Mouse (Mus musculus) adrenal gland, adult 18-20 months (tissue): ENCODE data around the gene Numa1. TPM values are rescaled to one million over a fixed set of nuclear protein-coding genes. Genes with fewer than 3 reads are reported as not detected.
"Not testable (repeated sequence)": the region's sequence is repeated elsewhere in the genome, so short reads cannot be mapped to it uniquely, and the experiment has no call there.

Experiments used
- DNase-seq, 2 experiments: peaks; one replicate each; pipeline ENCODE4 v3.0.0; 2021 to 2022; ENCODE audit warnings: low spot score in 2 of 2
- long read RNA-seq, 2 experiments: library from polyadenylated mRNA; stranded (forward); transcript quantifications; one replicate each; pipeline ENCODE4 v2.0.0; 2021
- total RNA-seq, 2 experiments: library from RNA; stranded (reverse); gene quantifications; 1 replicate in 1 of 2; 2 replicates in 1 of 2; pipeline ENCODE4 v1.2.3; 2021

Numa1 gene
- total RNA-seq: 100 to 1,000 TPM; 141 to 160 TPM
- long read RNA-seq, experiment 1, transcript Numa1-202 (13 exons, 2,934 nt): major isoform, 10 of 30 reads
- long read RNA-seq, experiment 1, partial matches to known transcripts: 13 of 30 reads
- long read RNA-seq, experiment 1, other reads (novel, unspliced or antisense): 7 of 30 reads
- long read RNA-seq, experiment 2, partial matches to known transcripts: 15 of 25 reads
- long read RNA-seq, experiment 2, other reads (novel, unspliced or antisense): 9 of 25 reads

GRCm38 (mm10) chr7:101933751-101934240 lies at the start of gene Numa1, which contains the start of gene Lrrc51:
Numa1 (plus strand) TSS chr7:101934111.
Lrrc51 (minus strand) TSS chr7:101933895.
- peak; percentile 87 to 89 for DNase-seq

DNA sequence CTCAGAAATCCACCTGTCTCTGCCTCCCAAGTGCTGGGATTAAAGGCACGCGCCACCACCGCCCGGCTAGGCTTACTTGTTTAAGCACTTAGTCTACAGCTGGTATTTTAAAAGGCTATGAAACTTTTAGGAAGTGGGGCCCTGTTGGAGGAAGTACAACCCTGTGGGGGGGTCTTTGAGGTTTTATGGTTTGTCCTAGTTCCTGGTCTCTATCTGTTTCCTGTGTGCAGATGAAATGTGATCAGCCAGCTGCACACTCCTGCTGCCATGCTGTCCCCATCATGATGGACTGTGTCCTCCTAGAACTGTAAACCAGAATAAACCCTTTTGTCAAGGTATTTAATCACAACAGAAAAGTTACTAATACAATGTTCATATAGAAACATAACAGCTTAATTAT lies 49.8 kb upstream of the Numa1 start:
- no peak for DNase-seq

GRCm38 (mm10) chr7:101886274-101886673 lies 47.6 kb upstream of the Numa1 start:
- no peak for DNase-seq

DNA sequence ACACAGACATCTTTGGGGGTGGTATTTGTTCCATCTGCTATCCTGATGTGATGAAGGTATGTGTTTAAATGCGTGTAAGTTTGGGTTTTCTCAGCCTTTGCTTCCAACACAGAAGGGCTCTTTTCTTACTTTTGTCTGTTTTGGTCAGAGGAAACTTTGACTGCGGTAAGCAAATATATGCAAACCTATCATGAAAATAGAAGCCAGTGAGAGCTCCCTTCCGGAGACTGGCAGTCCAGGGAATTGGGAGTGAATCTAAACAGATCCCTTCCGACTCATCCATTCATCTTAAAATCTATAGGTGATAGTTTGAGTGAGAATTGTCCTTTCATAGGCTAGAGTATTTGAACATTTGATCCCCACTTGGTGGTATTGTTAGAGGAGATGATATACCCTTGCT lies 45.5 kb upstream of the Numa1 start:
- DNase-seq: no peak

- DNase-seq: no peak
These were observed 38.2 kb upstream of the Numa1 start for GRCm38 (mm10) chr7:101895695-101896094.

GRCm38 (mm10) chr7:101896104-101897066 lies 37.5 kb upstream of the Numa1 start:
- peak; percentile 88 for DNase-seq

- DNase-seq: no peak
These were observed 33.4 kb upstream of the Numa1 start for GRCm38 (mm10) chr7:101900331-101901097.

- no peak for DNase-seq
These were observed 31.9 kb upstream of the Numa1 start for GRCm38 (mm10) chr7:101901969-101902368.

- no peak for DNase-seq
These were observed 31.1 kb upstream of the Numa1 start for GRCm38 (mm10) chr7:101902846-101903245.

DNA sequence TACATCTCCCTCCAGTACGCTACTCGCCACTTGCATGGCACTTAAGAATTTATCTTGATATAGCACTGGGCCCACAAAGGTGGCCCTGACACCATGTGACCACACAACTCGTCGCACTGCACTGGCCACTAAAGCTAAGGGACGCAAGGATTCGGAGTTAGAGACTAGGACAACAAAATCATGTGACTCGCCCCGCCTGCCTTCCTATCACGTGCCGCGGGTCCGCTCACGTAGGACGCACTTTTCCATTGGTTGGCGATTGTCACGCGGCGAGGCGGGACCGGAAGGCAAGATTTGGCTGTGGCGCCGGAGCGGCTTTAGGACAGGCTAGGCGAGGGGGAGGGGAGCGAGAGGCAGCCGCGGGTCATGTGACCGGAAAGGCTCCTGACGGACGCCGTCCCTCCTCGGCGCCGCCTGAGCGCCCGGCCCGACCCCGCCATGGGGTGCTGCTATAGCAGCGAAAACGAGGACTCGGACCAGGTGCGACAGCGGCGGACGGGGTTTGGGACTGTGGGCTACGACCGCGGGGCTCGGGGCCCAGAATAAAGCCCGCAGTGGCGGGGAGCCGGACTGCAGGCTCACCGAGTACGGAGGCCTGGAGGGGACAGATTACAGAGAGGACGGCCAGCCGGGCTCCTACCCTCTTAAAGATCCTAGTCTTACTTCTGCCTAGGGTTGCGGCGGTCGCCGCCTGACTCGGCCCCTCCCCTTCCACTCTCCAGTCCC lies 28.2 kb upstream of the Numa1 start, which contains the start of gene Lamtor1:
Lamtor1 (plus strand) TSS at position 344 of the 726 bp plus-strand sequence.
- peak; percentile 97 to 98 for DNase-seq

- DNase-seq: no peak
These were observed 27.6 kb upstream of the Numa1 start, which contains the start of gene Tomt for GRCm38 (mm10) chr7:101906287-101906681. Tomt (minus strand) TSS chr7:101906359.

DNA sequence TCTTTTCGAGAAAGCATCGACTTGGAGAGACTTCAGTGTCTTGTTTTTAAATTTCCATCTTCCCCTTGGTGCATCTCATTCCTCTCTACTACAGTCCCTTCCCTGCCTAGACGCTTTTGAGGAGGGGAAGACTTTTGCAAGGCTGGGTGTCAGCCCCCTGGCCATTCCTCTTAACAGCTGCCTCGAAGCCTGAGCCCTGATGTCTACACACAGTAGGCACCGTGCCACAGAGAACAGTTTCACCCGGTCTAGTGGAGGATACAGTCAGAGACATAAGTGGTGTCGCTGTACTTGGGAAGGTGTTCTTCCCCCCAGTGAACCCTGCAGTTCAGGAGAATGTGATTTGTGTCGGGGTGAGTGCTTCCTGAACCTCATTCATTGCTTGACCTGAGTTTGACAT lies 27.2 kb upstream of the Numa1 start:
- DNase-seq: no peak

DNA sequence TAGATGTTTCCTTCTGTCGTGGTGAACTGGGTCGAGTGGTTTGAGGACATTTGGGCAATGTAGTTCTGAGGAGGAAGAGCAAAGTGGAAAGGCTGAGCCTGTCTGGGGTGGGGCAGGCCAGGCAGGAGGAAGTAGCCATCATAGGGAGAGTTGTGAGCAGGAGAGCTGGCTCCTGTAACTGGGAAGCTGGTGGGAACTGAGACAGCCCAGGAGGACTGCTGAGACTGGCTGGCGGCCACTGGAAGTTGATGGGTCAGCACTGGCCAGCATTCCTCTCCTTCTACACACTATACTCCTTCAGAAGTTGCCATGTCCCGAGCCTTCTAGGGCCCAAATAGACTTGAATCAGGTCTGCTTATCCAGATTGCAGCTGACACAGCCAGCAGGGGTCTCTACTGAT lies 25.5 kb upstream of the Numa1 start:
- DNase-seq: no peak

DNA sequence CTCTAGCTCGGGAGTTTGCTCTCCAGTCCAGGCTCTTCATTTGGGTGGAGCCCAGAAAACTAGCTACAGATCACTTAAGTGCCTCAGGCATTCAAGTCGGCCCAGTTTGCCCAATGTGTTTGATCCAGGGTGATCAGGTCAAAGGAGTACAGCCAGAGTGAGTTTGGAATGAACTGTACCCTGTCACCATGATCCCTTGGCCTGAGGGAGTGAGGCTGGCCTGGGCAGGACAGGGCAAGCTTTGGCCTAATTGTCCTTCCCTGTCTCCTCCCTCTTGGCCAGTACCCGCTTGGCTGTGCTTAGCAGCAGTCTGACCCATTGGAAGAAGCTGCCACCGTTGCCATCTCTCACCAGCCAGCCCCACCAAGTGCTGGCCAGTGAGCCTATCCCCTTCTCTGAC lies 23.8 kb upstream of the Numa1 start:
- DNase-seq: no peak

DNA sequence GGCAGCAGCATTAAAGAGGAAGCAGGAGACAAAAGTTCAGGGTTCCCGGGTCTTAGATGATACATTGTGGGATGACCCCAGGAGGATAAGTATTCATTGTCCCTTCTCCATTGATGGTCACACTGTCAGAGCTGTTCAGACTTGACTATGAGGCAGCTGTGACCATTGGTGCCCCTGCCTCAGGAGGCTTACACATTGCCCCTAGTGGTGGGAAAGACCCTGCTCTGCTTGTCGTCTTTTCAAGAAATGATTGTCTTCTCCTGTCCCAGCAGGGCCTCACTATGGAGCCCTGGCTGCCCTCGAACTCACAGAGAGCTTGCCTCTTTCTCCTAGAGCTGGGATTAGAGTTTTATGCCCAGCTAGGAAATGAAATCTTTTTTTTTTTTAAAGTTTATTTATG lies 21.9 kb upstream of the Numa1 start:
- no peak for DNase-seq

GRCm38 (mm10) chr7:101918071-101918470 lies 15.8 kb upstream of the Numa1 start:
- DNase-seq: peak; percentile 60 to 64

DNA sequence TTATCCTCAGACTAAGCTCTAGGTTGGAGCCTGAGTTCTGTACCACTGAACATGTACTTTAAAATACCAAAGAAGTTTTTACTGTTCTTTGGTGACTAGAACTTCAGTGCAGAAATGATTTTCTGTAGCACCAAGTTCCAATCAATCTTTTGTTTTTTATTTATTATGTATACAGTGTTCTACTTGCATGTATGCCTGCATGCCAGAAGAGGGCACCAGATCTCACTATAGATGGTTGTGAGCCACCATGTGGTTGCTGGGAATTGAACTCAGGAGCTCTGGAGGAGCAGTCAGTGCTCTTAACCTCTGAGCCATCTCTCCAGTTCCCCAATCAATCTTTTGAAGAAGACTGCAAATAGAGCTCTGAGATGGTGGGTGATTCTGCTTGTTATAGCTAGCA lies 8.0 kb upstream of the Numa1 start:
- not testable (repeated sequence) for DNase-seq

DNA sequence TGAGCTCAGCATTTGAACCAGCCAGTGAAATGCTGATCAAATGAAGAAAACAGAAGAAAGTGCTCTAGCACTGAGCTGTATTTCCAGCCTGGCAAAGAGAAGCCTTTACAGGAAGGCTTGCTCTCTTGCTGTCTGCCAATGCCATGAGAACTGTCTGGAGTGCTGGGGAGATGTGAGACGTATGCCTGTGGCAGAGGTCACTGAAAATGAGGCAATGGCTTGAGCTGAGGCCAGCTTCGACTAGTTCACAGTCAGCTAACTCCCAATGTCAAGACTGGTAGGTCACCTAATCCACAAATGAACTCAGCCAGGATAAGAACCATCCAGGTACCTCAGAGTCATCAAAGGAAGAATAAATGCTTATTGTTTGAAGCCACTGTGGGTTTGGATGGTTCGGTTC lies 5.8 kb upstream of the Numa1 start:
- no peak for DNase-seq

DNA sequence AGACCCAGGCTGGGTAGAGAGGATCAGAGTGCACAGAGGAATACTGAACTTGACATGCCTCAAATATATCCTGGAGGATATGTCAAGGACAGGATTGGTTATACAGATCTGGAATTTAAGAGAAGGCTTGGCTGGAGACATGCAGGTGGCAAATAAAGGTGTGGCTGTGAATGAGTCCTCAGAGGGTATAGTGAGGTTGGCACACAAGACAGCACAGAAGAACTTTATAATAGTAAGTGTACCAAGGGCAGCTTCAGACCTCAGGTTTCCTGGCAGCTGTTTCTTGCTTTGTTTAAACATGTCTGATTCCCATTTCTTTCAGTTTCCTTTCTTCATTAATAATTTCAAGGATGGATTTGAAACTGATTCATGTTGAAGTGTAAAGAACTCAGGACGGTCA lies 1.4 kb upstream of the Numa1 start:
- DNase-seq: no peak

DNA sequence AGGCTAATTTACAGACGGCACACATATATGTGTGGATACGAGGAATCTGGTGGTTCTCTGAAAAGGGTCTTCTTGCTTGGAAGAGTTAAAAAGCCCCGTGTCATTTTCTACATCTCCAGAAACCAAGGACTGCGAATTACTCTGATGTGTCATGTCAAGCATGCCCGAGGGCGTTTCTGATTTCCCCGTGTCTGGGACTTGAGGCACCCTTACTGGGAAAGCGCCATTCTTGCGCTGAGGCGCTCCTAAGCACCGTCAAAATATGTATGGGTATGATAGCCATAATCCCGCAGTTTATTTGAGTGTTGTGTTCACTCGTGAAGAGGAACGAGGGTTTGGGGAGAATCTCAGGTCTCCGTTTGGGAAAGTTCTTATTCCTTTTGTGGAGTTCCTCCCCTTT lies 611 bp upstream of the Numa1 start:
- DNase-seq: no peak
